Mouse (Mus musculus) layer of hippocampus, adult 9-11 months (tissue): Measurements from ENCODE around the gene Lsp1.

Experiments used
- DNase-seq: peaks from one replicate; pipeline ENCODE4 v3.0.0; 2022

Lsp1 gene

DNA sequence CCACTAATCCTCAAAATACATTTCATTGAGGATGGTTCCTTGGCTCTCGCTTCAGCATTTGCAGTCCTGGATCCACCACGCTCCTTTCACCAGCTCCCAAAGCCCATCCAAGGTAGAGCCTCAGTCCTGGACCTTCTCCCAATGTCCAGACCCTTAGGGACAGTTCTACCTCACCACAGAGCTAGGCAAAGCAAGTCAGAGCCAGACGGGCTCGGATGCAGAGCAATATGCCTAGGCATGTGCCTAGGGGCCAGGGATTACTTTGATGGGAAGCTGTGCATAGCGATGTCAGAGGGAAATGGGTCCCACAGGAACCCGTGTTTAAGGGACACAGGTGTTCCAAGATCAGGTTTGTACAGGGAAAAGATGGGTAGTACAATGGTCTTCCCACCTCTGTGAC, 15.3 kb upstream of the Lsp1 start:
- no peak for DNase-seq

- no peak for DNase-seq
Measured at GRCm38 (mm10) chr7:142446264-142446663, 14.3 kb upstream of the Lsp1 start.

DNA sequence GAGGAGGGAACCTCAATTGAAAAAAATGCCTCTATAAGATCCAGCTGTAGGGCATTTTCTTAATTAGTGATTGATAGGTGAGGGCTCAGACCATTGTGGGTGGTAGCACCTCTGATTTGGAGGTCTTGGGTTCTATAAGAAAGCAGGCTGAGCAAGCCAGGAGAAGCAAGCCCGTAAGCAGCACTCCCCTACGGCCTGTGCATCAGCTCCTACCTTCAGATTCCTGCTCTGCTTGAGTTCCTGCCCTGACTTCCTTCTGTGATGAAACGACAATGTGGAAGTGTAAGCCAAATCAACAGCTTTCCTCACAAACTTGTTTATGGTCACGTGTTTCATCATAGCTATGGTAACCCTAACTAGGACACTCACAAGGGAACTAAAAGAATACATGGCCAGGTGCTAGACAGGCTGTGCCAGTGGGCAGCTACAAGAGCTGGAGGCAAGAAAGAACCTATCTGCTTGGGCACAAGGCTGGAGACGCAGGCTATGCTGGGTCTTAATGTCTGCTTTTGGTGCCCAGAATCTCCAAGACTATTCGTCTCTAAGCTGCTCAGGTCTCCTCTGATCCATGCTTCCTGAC, 11.5 kb upstream of the Lsp1 start:
- DNase-seq = no peak

- DNase-seq = no peak
Measured at GRCm38 (mm10) chr7:142454706-142455105, 5.9 kb upstream of the Lsp1 start.

DNA sequence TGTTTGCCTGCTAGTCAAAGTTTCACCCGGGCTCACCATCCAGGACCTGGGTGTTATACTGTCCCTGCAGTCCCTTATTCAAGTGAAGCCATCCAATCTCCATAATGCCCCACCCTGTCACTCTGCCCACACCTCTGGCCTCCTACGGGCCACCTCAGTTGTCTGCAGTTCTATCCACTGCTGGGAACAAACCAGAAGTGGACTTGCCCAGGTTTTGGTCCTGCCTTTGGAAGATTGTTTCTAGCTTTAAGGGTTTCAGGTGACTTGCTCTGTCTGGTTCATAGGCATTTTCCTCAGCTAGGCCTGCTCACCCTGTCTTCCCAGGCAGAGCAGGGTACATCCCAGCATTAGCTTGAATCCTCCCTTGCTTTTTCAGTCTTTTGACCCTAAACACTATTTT, 5.4 kb upstream of the Lsp1 start:
- DNase-seq = no peak

GRCm38 (mm10) chr7:142456806-142457205, 3.8 kb upstream of the Lsp1 start:
- no peak for DNase-seq

GRCm38 (mm10) chr7:142457227-142457811, 3.3 kb upstream of the Lsp1 start:
- peak; percentile 52 for DNase-seq

- DNase-seq = peak; percentile 55
Measured at GRCm38 (mm10) chr7:142458026-142458425, 2.6 kb upstream of the Lsp1 start.

DNA sequence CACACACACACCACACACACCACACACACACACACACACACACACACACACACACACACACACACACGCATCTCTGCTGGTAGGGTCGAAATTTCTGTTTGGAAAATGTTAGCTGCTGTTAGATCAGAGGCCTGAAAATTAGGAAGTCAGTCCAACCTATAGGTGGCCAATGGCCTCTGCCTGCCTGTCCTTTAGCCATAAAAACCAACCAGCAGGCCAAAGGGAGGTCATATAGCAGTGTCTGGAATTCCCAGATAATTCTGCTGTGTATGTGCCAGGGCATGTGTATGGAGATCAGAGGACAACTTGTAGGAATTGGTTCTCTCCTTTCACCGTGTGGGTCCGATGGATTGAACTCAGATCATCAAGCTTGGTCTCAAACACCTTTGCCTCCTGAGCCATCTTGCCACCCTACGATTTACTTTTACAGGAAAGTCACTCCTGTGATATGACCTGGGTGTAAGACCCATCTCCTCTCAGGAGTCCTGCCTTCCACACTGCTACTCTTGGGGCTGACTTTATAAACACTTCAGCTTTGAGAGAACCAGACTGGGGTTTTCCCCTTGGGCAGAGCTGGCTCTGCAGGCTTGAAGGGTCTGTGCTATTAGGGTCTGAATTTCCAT, 1.8 kb upstream of the Lsp1 start:
- DNase-seq = no peak

DNA sequence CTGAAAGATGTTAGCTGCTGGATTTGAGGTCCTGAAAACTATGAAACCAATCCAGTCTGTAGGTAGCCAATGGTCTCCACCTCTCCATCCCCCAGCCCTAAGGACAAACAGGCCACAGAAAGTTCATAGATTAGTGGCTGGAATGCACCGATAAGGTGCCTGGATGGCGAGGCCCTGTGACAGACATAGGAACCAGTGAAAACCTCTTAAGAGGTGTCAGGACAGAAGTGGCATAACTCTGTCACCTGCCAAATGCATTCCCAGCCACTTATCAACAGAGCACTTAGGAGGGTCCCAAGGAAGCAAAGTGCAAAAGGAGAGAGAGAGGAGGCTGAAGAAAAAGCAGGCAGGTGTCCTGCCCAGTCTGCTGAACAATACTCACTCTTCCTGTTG, 1.3 kb upstream of the Lsp1 start:
- DNase-seq = no peak

DNA sequence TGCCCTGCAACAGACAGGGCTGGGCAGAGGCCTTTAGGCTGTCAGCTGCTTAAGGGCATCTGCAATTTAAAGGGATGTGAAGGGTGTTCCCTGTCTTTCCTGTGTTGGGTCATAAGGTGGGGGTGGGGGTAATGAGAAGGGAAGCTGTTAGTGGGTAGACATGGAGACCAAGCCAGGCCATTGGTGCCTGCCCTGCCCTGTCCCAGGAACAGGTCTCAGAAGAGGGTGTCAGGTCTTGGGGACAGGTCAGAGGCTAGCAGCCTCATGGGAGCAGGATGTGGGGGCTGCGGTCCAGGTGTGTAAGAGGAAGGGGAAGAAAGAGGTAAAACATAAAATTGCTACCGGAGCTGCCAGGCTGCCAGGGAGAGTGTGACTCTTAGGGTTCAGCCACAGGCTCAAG, 837 bp downstream of the Lsp1 start:
- no peak for DNase-seq

- DNase-seq = no peak
Measured at GRCm38 (mm10) chr7:142462190-142462589, 1.6 kb downstream of the Lsp1 start.

DNA sequence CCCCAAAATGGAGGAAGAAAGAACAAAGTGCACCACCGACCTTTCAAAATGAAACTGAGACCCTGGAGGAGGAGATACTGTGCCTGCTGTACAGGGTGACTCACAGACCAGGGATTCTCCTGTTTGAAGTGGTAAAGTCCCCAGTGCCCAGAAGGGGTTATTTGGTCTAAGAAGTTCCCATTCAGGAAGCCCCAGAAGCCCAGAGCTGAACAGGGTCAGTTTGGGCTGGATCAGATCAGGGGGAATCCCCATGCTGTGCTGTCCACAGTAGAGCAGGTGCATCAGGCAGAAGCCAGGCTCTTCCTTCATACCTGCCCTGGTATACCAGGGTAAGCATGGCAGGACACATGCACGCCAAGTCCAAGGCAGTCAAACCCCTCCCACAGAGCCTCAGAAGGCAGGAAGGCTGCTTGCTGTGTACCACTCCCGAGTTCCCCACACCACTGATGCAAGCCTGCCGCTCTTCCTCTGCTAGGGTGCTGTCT, 2.0 kb downstream of the Lsp1 start:
- no peak for DNase-seq

GRCm38 (mm10) chr7:142470171-142470691, 9.6 kb downstream of the Lsp1 start:
- no peak for DNase-seq

DNA sequence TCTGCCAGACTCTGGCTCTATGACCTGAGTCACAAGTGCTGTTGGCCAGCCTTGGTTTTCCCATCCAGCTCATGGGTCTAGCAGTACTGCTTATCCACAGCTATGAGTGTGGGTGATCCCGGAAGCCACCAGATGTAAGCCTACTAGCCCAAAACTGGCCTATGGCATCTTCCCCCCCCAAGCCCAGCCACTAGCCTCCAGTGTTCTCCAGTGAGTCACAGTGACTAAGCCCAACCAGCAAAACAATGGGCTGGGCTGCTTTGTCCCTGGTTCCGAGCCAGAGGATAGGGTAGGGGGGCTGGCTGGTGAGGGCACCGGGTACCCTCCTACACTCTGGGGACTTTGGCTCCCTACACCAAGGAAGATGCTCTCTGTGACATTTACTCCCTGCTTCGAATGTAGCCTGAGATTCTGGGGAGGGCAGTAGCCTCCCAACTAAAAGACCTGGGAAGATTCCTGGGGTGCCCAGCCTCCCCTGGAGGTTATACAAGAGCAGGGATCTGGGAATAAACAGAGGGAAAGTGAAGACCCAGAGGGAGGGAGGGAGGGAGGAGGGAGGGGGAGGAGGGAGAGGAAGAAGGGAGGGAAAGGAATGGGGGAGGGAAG, 10.3 kb downstream of the Lsp1 start:
- DNase-seq = peak; percentile 33

- no peak for DNase-seq
Measured at GRCm38 (mm10) chr7:142471414-142471861, 10.8 kb downstream of the Lsp1 start.

DNA sequence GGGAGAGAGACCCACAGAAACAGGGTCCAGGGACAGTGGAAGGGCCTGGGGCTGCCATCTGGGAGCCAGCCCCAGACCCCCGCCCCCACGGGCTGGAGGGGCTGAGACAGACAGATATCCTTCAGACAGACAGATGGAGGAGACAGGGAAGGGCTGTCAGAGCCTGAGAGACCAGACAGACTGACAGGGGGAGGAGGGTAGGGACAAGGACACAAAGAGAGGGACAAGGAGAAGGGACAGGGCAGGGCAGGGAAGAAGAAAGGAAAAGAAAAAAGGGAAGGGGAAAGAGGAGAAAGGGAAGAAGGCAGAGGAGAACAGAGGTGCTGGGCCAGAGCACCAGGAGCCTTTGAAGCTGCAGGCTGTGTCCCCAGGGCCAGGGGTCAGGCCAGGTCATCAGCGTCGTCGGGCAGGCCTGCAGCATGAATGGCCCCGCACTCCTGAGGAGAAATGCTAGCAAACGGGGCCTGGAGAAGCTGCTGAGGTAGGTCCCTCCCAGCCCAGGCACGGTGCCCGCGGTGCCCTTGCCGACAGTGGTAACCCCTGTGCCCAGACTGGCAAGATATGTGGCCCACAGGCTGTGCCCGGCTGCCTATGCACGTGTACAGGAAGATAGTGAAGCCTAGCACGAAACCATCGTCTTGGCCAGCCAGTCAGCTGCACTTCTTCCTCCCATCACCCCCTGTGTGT, 11.4 kb downstream of the Lsp1 start:
- no peak for DNase-seq

GRCm38 (mm10) chr7:142472936-142473335, 12.3 kb downstream of the Lsp1 start:
- DNase-seq = no peak

- no peak for DNase-seq
Measured at GRCm38 (mm10) chr7:142473476-142473875, 12.9 kb downstream of the Lsp1 start.

GRCm38 (mm10) chr7:142474799-142475198, 14.2 kb downstream of the Lsp1 start:
- DNase-seq = no peak

DNA sequence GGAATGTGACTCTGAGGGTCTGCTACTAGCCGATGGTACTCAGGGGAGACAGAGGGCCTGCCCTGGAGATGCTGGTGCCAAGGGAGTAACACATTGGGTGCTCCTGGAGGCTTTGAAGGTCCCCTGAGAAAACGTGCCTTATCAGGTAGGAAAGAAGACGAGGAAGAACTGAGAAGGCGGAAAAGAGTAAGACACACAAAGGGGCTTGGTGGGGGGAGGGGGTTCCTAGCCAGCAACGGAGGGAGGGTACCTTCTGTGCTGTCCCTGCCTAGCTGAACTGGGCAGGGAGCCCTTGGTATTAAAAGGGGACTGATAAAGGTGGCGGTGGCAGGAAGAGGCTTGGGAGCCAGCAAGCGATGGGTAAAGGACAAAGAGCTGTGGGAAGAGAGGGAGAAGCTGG, 15.0 kb downstream of the Lsp1 start:
- DNase-seq = no peak

- no peak for DNase-seq
Measured at GRCm38 (mm10) chr7:142476271-142476670, 15.7 kb downstream of the Lsp1 start.

GRCm38 (mm10) chr7:142476795-142477452, 16.3 kb downstream of the Lsp1 start:
- no peak for DNase-seq
